Mouse (Mus musculus) thymus, postnatal 14 days (tissue): ENCODE results near the gene Vstm4.

Experiments
- DNase-seq: peaks from one replicate; pipeline ENCODE4 v3.0.0; 2021

The Vstm4 gene

GRCm38 (mm10) chr14:32856681-32857328, at the start of gene Vstm4:
Gene Vstm4 (plus strand): TSS chr14:32856756.
- no peak for DNase-seq

- no peak for DNase-seq
Observed at GRCm38 (mm10) chr14:32810111-32810510, 46.4 kb upstream of the Vstm4 start.

DNA sequence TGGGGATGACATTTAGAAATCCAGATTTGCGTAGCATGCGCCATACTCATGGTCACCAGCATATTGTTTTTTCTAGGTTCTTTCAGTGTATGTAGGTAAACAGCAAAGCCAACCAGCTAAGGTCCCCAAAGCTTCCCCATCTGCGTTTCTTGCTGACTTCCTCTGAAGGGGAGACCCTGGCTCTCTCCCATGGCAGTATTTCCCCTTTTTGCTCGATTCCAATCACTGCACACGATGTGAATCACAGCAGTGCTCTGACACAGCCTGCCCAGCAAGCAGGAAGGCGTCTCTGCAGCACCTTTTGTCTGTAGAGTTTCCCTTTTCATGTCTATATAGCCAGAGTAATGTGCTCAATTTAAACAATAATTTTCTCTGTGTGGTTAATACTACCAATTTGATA, 44.1 kb upstream of the Vstm4 start:
- DNase-seq: no peak

DNA sequence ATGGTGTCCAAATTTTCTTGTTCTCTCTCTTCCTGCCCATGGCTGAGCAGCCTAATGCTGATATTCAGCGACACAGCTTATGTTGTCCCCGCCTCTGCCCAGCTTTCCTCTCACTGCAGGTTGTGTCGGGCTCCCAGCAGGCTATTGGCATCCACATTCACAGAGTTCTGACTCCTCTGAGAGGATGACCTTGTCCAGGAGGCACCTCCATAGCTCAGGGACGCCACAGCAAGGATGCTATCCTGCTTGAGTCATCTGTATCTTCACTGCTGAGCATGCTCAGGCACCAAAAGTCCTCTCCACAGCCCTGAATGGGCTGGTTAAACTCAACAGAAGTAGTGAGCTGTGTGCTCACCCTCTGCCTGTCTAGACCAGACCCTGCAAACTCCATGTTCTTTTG, 41.6 kb upstream of the Vstm4 start:
- no peak for DNase-seq

DNA sequence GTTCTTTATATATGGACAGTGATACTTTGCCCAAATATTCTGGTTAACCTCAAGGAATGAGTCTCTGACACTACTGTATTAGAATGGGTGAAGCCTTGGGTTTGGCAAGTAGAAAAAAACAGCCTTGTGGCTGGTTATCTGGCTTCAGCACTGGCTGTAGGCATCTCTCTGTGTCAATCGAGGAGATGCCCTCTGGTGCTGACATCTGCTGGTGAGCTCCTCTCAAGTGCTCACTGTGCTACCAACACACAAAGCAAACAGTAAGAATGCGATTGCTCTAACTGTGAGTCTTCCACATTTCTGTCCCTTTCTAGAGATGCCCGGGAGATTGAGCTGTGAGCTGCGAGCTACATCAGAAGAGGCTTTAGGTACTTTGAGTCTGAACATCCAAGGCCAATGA, 40.0 kb upstream of the Vstm4 start:
- no peak for DNase-seq

DNA sequence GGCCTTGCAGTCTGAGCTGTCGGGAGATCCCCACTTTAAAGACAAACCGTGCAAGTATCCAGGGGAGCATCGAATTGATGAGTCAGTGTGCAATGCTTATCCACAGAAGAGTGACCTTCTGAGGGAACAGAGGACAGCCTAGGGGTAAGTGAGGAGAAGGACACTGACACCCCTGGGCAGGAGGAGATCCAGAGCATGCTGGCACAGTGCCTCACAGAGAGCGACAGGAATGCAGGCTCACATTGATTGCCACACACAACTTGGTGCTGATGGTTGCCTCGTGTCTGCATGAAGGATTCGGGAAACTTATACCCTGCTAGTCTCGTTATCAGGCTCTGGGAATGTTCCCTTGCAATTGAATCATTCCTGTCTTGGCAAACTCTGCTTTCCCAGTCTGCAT, 39.3 kb upstream of the Vstm4 start:
- no peak for DNase-seq

GRCm38 (mm10) chr14:32819297-32819696, 37.3 kb upstream of the Vstm4 start:
- DNase-seq: no peak

GRCm38 (mm10) chr14:32822812-32823211, 33.7 kb upstream of the Vstm4 start:
- DNase-seq: no peak

DNA sequence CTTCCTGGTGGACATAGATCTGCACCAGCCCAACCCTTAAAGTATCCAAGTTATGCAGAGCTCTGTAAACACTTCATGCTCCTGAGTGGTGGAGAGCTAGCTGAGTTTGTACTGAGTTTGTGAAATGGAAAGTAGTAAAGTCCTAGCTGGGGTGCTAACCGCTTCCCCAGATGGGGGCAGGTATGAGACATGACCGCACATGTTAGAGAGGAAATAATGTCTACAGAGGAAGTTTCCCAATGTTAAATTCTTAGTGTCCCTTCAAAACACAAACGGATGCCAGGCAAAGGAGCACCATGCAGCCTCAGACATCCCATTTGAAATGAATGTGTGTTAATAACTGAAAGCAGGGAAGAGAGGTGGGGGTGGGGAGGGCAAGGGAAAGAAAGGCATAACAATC, 32.7 kb upstream of the Vstm4 start:
- DNase-seq: no peak

DNA sequence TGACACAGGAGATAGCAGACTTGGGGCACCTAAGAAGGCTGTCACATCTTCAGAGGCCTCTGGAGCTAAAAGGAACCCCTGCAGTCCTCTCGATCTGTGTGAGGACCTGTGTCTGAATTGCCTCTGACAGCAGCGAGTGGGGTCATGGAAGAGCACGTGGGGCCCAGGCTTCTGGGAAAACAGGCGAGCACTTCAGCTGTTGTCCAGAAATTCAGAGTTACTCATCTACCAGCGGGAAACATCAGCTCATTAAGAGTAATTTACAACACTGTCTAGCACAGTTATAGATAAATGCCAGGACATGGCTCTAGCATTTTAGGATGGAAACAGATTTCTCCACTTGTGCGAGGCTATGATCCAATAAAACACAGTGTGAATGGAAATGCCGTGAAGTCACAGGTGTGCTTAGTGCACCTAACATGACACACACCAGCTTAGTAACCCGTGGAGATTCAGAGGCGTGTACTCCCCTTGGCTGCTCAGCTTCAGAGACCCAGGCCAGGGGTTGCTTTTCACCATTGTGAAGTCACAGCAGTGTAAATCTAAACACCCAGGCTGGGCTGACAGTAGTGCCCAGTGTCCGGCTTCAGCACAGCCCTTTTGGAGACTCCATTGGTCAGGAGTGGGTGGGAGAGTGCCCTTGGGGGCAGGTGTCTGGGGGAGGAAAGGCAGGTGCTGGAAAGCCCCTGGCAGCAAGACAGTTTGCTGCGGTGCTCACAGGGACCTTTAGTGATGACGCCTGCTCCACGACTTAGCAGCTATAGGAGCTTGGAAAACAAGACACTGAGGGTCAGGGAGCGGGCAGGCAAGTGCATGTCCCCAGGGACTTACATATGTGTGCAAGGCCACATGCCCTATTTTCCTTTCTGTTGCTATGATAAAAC, 32.0 kb upstream of the Vstm4 start:
- DNase-seq: no peak

GRCm38 (mm10) chr14:32825426-32826032, 31.0 kb upstream of the Vstm4 start:
- DNase-seq: no peak

DNA sequence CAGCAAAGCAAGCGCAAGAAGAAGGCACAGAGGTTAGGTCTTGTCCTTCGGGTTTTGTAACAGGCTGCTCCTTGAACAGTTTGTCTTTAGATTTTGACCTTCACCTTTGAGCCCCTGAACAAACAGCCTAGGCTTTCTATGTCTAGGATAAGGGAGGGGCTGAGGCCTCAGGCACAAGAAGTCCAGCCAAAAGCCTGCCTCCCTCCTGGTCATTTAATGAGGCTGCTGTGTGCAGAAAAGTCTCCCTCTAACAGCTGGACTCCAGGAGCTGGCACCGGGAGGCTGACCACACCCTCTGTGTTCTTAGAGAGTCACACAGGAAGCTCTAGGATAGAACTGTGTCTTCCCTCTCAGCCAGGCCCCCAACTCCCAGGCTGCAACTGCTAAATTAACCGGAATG, 29.4 kb upstream of the Vstm4 start:
- no peak for DNase-seq

- DNase-seq: no peak
Observed at GRCm38 (mm10) chr14:32827994-32828650, 28.4 kb upstream of the Vstm4 start.

DNA sequence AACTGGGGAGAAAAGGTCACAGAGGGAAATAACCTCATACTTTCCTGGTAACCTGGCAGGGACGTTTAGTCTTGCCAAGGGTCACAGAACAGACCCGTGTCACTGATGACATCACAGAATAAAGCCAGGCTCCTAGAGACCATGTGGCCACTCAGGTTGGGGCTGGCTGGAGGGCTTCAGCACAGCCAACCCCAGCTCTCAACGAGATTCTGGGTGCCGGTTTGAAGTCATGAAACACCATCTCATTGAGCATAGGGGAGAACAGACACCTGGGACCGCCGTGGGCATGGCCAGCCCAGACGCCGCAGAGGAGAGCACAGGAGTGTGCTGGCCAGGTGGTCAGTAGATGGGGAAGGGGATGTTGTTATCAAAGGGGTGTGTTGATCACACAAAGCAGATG, 22.7 kb upstream of the Vstm4 start, which contains the start of gene Fam170b:
Fam170b (plus strand) TSS at position 116 of the 400 bp plus-strand sequence.
- DNase-seq: no peak

DNA sequence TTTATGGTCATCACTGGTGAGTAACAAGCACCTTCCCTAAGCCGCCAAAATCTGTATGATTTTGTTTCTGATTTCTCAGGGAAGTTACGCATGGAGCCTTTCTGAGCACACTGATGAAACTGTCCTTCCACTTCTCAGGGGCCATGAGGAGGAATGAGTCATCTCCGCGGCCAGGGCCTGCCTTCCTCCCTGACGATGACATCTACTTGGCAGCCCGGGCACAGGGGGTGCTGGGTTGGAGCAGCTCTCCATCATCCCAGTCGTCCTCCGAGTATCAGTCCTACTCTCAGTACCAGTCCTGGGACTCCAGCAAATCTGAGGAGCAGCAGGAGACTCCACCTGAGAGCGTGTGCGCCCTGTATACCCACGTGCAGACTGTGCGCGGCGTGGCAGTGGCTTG, 21.4 kb upstream of the Vstm4 start:
- no peak for DNase-seq

GRCm38 (mm10) chr14:32835596-32835995, 21.0 kb upstream of the Vstm4 start:
- DNase-seq: no peak

- no peak for DNase-seq
Observed at GRCm38 (mm10) chr14:32836191-32836590, 20.4 kb upstream of the Vstm4 start.

- no peak for DNase-seq
Observed at GRCm38 (mm10) chr14:32842052-32842451, 14.5 kb upstream of the Vstm4 start.

DNA sequence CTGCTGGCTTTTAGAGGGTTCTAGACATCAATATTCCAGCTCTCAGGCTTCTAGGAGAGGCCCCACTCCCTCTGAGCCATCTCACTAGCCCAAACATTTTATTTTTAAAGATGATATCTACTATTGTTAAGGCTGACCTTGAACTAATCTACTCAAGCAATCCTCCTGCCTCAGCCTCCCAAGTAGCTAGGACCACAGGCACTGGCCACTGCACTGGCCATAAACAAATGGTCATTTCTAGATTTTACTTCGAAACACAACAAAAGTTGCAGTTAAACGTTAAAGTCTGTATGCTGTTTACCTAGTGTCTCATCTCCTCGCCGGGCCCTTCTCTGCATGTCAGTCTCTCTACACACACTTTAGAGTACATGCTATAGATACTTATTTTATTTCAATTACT, 2.5 kb upstream of the Vstm4 start:
- no peak for DNase-seq

DNA sequence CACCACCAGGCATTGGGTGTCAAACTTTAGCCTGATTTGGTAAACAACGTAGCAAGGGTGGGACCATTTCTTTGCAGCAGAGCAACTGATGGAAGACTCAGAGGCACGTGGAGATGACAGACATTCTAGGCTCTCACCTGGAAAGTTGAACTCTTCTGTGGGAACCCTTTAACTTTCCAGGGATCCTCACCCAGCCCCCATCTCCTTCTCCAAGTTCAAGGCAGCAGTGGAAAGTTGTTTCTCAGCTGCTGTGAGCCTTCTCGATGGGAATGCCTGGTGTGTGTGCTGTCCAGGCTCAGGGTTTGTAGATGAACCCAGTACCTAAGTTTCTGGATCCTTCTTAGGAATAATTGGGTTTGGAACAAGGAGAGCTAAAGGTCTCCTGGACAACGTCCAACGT, 310 bp upstream of the Vstm4 start:
- no peak for DNase-seq

DNA sequence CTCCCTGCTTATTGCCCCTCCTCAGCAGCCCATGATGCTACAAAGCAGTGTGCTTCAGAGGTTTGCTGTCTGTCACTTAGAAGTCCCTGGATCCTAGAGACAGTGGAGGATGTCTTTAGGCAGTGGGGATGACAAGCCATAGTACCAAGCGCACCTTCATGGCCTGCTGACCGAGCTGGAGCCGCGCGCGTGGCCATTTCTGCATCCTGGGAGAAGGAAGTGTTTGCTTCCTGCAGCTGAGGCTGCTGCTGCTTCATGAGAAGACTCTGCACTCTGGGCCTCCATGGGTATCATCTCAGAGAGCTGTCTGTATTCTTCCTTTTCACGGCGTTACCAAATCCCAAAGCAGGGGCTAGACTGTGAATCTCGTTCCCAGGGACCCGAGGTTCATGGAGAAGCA, 1.8 kb downstream of the Vstm4 start:
- no peak for DNase-seq

GRCm38 (mm10) chr14:32858941-32859510, 2.5 kb downstream of the Vstm4 start:
- DNase-seq: no peak
